Mouse (Mus musculus) spleen, embryonic (tissue): ENCODE measurements around the gene Gm21732.
"Not testable (repeated sequence)": the region's sequence is repeated elsewhere in the genome, so short reads cannot be mapped to it uniquely, and the experiment has no call there.

ENCODE experiments used
- CTCF ChIA-PET: fragments of 350-600 bp; sonication (Branson Sonifier 250); formaldehyde crosslinking; loops from one replicate; lab custom pipeline; 2022; lab: Charles Lee

The Gm21732 gene

DNA sequence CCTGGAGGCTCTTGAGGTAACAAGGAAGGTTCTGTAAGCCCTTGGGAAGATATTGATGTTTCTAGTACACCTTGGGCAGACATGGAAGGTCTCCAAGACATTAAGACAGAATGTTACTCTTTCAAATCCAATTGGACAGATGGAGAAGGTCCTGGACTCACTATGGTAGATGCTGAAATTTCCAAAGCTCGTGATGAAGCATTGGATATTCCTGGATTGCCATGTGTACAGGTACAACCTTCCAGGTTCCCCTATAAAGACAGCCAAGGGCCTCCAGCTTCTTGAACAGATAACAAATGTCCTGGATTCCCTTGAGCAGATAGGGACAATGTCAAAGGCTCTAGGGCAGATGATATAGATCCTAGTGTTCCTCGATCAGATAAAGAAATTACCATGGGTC, at the start of gene Gm21732:
Gene Gm21732 (minus strand): TSS at position 101 of the 400 bp plus-strand sequence.
- CTCF ChIA-PET: not testable (repeated sequence)
